Mouse (Mus musculus) right cerebral cortex, postnatal 25 days (tissue): ENCODE data around the gene Aaas.
A peak's percentile ranks its signal among the peaks of the same experiment; 100 is the strongest.

Experiments
- DNase-seq: peaks from one replicate; pipeline ENCODE4 v3.0.0; 2022

Aaas gene

GRCm38 (mm10) chr15:102296368-102297006, 54.1 kb downstream of the Aaas start:
- no peak for DNase-seq

- DNase-seq, result peak; percentile 92
Measured at GRCm38 (mm10) chr15:102295633-102296367, 54.8 kb downstream of the Aaas start, which contains the start of gene Espl1. Gene Espl1, plus strand, starts transcription at chr15:102296266.
